Mouse (Mus musculus): ENCODE measurements around the gene Spata31d1d.
"Not testable (repeated sequence)": the region's sequence is repeated elsewhere in the genome, so short reads cannot be mapped to it uniquely, and the experiment has no call there.

Spata31d1d gene

DNA sequence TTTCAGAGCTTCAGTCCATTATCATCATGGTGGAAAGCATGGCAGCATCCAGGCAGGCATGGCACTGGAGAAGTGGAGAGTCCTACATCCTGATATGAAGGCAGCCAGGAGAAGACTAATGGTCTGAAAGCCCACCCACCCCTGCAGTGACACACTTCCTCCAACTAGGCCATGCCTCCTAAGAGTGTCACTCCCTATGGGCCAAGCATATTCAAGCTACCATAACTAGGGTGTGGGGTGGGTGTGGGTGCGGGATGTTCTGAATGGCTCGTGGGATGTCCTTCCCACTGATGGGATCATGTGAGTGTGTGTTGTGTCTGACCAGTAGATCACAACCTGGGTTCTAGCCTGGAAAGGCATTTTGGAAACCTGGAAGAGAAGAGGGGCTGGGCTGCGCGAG lies 2.4 kb upstream of the Spata31d1d start:
- in situ Hi-C loops (cut with MboI, MseI), result no loop called here

DNA sequence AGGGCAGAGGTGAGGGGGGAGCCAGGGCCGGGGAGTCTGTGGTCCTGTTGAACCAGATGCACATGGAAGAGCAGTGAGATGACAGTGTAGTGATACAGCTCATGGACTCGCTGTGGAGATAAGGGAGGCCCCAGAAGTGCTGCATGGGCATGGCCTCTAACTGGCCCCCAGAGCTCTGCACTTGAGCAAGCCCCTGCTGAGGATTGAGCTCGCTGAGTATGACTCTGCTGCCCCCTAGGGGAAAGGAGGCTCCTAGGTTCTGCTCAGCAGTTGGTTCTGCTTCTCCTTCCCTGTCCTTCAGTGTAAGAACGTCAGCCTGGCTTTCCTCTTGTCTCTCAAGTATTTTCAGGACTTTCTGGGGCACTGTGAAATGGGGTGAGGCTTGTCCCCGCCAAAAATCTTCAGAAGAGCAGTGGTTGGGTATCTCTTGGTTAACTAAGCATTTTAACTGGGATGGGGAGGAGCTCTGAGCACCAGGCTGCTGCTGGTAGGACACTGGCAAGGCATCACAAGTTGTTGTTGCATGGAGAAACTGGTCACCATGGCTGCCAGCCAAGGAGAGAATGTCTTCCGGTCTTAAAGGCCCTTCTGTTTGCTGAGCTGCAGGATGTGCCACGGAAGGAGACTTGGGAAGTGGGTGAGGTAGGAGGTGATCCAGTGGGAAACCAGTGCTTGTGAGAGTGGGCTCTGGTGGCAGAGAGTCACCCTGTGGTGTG lies 3.0 kb downstream of the Spata31d1d start:
- in situ Hi-C loops (cut with MboI, MseI), result no loop called here

DNA sequence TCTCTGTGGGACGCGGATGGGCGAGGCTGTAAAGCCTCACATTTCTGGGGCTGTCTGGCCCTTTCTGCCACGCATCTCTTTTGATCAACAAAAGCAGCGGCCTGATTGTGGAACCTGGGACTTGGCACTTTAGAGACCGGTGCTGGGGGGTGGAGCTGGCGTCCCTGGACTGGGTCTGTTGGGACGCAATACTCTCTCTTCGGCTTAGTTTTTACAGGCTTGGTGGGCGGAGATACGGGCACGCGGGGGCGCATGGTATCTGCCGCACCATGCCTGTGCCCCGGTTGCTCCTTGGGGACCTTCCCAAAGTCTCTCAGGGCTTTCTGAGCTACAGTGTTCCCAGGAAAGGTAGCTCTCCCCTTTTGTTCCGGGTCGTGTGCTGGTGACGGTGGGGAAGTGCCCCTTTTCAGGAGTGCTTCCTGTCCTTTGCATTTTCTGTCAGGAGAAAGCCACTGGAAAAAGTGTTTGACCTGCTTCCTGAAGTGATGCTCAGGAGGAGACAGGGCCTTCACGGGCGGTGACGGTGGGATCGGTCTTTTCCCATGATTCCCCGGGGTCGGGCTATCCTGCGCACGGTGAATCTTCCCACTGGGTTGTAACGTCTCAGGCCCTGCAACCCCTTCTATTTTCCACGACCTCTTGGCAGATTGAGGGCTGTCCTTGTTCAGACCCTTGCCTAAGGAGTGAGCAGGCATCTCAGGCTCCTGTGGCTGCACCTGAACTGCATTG lies 5.2 kb downstream of the Spata31d1d start:
- in situ Hi-C loops (cut with MboI, MseI), result no loop called here

DNA sequence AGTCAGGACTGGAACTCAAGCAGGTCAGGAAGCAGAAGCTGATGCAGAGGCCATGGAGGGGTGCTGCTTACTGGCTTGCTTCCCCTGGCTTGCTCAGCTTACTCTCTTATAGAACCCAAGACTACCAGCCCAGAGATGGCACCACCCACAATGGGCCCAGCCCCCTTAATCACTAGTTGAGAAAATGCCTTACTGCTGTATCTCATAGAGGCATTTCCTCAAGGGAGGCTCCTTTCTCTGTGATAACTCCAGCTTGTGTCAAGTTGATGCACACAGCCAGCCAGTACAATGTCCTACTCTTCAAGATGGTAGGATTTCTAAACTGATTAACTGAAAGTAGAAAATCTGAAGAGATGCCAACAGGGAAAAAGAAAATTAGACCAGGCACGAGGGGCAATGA lies 9.5 kb downstream of the Spata31d1d start:
- in situ Hi-C loops (cut with MboI, MseI), result loop anchor here (5.0 kb wide), 1 partner anchor 40 kb away; no protein-coding TSS in a partner anchor

DNA sequence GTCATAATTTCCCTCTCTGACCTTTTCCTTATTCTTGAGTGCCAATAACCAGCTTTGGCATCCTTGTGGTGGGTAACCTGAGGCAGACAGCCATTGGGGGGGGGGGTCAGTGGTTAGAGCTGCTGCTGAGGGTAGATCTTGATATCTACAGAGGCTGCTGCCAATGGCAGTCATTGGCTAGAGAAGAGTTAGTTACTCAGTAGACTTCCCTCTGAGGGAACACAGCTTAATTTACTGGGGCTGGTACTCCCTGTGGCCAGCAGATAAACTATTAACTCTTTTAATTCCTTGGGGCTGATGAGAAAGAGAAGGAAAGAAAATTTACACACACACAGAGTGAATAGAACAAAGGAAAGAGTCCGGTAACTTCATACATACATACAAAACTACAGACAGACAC lies 12.1 kb downstream of the Spata31d1d start:
- in situ Hi-C loops (cut with MboI, MseI), result no loop called here

DNA sequence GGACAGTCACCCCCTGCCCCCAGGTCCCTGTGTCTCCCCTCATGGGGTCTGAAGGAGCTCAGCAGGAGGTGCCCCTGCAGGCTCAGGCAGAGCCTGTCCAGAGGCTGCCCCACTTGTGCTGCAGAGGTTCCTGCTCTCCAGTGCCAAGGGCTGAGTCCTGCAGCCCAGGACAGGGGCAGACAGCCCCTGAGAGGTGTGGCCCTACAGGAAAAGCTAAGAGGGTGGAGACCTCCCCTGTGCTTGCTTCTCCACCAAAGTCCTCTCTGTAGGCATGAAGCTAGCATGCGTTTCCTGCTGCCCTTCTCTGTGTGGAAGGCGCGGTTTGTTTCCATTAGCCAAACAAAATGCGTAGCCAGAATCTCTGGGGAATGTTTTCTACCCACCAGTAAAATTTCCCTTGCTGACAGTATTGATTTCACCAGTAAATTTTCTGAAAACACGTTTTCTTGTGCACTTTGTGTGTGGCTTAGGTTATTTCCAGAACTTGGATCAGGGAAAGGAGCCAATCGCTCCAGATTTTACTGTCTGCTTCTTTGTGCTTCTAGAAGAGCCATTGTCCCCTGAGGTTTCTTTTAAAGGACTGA lies 12.6 kb downstream of the Spata31d1d start:
- in situ Hi-C loops (cut with MboI, MseI), result not testable (repeated sequence)

DNA sequence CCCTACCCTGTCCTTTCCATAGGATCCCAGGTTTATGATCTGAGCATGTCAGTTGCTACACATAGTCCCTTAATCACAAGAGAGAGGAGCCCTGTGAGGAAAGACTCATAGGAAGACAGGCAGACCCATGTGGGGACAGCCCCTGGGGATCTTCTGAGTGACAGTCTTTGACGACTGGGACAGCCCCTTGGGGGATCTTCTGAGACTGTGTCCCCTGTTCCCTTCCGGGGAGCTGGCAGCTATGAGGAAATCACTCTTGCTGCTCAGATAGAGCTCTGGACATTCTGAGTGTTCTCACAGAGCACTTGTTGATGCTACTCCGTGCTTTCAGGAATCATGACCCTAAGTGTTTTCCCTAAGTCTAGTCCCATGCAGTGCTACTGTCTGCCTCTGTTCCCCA lies 17.8 kb downstream of the Spata31d1d start:
- in situ Hi-C loops (cut with MboI, MseI), result no loop called here

DNA sequence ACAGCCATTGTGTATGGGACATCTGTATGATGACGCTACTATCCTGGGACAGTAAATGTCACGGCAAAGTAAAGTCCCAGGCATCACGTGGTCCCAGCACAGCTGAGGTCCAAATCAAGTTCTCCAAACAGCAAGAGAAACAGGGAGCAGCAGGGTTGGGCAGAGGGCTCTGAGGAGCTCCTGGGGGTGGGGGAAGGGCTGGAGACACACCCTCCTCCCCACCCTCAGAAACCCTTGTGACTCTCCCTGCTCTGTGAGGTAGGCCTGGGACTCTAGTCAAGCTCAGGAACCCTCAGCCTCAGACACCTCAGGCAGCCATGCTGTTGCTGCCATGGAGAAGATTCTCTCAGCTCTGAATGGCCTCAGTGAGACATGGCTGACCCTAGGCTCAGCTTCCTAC lies 19.6 kb downstream of the Spata31d1d start, which contains the start of gene Spata31d1b:
Gene Spata31d1b, plus strand, starts transcription at position 301 of the 400 bp plus-strand sequence.
- in situ Hi-C loops (cut with MboI, MseI), result not testable (repeated sequence)

DNA sequence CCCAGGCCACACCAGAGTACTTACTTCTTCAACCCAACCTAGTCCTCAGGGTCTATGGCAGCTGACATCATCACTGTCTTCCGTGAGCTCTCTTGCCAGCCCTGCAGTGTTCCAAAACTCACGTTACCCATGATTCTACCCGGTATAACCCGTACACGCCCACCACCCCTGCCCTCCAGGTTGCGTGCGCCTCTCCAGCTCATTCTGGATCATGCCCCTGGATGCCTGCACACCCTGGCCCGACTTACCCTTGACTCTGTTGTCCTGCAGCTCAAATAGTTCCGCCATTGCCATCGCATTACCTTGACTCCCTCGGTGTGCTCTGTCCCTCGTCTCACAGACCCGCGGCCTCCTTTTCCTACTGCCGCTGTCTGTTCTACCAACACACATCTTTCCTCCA lies 21.3 kb downstream of the Spata31d1d start, which contains the start of gene Spata31d1a:
Gene Spata31d1a, minus strand, starts transcription at position 101 of the 400 bp plus-strand sequence.
- in situ Hi-C loops (cut with MboI, MseI), result no loop called here

DNA sequence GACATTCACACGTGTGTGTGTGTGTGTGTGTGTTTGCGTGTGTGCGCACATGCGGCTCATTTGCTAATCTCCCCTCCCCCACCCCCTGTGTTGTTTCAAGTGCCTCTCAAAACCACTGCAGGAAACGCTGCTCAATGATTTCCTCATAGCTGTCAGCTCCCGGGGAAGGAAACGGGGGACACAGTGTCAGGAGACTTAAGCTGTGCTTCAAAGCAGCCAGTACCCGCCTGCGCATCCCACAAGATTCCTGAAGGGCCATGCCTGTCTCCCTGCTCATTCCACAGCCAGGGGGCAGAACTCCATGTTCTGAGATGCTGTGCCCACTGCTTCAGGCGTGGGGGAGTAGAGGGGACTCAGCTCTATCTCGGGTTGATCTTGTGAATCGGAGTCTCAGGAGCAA lies 27.0 kb downstream of the Spata31d1d start:
- in situ Hi-C loops (cut with MboI, MseI), result no loop called here

DNA sequence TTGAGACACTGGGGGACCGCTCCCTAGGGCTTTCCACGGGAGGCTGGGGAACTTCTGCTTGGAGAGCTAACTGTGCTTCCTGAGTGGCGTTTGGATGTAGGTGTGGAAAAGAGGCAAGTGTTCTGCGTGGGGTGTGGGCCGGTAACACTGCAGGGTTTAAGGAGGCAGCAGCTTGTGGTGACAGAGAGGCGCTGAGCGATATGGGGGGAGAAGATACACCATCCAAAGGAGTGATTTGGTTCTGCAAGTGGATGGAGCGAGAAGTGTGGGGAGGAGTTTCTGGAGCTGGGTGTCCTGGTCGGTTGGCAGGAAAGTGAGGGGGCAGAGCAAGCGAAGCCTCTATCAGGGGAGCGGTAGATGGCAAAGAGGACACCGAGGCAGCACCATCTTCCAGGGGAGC lies 28.0 kb downstream of the Spata31d1d start:
- in situ Hi-C loops (cut with MboI, MseI), result no loop called here

DNA sequence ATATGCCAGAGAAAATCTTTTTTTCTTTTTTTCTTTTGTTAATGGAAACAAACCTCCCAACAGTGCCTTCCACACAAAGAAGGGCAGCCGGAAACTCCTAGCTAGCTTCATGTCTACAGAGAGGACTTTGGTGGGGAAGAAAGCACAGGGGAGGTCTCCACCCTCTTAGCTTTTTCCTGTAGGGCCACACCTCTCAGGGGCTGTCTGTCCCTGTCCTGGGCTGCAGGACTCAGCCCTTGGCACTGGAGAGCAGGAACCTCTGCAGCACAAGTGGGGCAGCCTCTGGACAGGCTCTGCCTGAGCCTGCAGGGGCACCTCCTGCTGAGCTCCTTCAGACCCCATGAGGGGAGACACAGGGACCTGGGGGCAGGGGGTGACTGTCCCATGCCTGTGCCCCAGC lies 31.4 kb downstream of the Spata31d1d start:
- in situ Hi-C loops (cut with MboI, MseI), result not testable (repeated sequence)

DNA sequence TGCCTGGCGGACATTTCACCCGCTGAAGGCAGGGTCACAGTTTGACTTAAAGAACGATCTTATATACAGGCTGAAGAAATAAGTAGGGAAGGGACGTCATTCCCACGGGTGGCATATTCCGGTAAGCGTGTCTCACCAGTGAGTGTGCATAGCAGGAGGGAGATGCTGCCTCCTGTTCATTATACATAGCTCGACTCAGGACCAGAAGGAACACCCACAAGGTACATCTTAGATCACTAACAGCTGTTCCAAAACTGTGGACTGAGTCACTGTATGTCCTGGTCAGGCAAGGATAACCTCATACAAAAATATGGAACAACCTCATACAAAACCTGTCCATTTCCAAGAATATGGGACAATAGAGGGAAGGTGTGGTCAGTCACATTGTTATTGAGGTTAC lies 32.4 kb downstream of the Spata31d1d start:
- in situ Hi-C loops (cut with MboI, MseI), result no loop called here

DNA sequence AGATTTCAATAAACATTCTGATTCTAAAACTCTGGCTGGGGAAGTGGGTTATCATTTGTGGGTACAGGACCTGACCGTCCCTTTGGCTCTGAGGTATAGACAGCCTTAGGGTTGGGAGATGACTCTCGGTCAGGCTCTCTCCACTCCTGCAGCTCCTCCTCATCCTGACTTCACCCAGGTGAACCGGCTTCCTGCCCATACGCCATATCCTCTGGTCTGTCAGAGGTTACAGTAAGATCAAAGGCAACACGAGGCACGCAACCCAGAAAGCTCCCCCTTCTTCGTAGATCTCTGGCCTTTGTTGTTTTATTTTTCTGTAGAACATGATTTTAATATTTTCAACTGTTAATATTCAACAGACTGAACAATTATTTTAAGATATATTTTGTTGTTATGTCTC lies 35.8 kb downstream of the Spata31d1d start:
- in situ Hi-C loops (cut with MboI, MseI), result no loop called here

DNA sequence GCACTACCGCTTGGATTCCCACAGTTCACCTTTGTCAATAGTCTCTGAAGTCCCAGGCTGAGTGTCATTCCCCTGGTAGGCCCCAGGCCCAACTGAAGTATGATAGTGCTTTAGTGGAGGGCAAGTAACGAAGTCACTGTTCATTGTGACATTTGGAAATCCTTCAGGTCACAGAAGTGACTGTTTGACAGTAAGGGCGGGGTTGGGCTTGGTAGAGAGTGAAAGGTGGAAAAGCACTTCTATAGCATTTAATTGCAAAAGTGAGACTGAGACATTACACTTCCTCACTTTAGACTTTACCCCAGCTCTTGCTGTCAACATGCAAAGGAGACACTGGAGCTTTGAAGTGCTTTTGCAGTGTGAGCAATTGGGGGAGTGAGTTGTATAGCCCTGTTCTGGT lies 37.5 kb downstream of the Spata31d1d start, which contains the start of gene 4921517D22Rik:
Gene 4921517D22Rik, minus strand, starts transcription at position 101 of the 400 bp plus-strand sequence.
- in situ Hi-C loops (cut with MboI, MseI), result no loop called here

DNA sequence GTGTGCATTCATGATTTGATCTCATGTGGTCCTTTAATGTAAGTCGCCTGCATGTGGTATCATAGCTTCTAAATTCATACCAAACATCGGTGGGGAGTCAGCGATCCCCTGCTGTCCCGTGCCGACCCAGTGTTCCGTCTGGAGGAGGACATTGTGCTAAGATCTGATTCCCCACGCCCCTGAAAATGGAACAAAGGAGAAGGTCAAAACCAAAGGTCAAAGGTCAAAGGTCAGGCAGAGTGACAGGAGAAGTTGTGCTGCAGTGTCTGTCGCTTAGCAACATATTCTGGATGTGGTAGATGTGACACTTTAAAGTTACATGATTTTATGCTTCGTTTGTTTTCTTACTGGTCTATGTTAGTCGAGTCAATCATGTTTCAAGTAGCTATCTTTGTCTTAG lies 40.1 kb downstream of the Spata31d1d start:
- in situ Hi-C loops (cut with MboI, MseI), result no loop called here

DNA sequence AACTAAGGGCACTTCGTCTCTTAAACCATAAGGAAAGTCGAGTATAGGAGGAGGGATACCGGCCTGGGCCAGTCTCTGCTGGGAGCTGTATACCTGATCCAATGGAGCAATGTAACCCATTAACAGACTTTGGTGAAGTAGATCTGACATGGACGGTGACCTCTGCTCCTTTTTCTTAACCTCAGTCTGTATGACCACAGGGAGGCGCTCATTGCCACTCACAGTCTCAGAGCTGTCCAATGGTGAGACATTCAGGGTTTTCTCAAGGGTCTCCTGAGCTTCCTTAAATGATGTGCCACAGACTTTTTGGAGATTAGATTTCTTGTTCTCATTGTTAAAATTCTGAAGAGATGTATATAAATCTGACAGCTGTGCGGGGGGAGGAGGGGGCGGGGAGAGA lies 41.0 kb downstream of the Spata31d1d start:
- in situ Hi-C loops (cut with MboI, MseI), result no loop called here

DNA sequence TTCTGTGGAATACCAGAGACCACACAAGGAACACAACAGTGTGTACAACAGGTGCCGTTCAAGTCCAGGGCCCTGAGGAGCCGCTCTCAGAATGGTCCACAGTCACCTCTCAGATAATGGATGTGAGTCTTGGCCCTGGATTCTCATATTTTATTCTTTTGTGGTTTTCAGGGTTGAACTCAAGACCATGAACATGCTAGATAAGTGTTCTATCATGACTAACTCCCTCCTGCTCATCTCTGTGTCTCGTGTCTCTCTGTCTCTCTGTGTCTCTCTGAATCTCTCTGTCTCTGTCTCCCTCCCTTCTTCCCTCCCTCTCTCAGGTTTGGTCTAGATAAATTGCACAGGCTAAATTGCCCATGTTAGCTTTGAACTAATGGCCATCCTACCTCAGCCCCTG lies 41.7 kb downstream of the Spata31d1d start:
- in situ Hi-C loops (cut with MboI, MseI), result no loop called here

DNA sequence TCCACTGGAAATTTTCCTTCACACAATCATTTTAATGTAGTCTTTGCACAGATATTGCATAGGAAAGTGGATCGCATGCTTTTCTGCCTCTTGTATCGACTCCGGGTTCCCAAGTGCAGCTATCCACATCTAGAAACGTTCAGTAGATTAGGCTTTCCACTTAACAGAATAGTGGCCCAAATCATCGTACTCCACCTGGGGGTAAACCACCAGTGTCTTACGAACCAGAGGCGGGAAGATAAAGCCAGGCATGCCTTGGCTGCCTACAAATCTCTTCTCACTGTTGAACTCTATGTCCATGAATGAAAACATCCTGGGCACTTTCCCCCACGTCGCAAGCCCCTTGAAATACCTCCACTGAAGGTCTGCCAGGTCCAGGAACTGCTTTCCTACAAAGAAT lies 42.2 kb downstream of the Spata31d1d start:
- in situ Hi-C loops (cut with MboI, MseI), result no loop called here

DNA sequence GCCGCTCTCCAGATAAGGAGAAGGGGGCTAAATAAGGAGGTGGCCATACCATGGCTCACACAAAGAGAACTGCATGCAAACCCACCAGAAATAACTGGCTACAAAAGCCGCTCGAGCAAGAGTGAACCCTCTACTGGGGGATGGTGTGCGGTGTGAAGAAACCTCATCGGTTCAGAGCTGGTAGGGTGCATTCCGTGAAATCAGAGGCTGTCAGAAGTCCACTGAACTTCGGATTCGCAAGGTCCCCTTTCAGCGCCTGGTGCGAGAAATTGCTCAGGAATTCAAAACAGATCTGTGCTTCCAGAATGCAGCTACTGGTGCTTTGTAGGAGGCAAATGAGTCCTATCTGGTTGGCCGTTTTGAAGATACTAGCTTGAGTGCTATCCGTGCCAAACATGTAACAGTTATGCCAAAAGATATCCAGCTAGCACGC lies 43.2 kb downstream of the Spata31d1d start:
- in situ Hi-C loops (cut with MboI, MseI), result no loop called here

DNA sequence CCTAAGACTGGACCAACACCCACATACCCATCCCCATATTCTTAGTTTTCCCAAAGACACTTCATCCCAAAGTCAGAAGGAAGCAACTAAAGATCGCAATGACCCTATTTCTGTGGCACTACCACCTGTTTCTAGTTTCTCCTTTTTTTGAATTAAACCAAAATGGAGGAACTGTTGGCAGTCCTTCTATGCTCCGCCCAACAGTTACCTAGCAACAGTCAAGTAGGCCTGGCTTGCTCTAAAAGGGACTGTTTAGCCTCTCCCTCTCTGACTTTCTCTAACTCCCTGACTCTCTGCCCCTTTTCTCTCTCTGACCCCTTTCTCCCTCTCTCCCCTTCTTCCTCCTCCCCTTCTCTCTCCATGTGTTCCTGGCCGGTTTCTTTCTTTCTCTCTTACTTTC lies 46.3 kb downstream of the Spata31d1d start:
- in situ Hi-C loops (cut with MboI, MseI), result no loop called here

DNA sequence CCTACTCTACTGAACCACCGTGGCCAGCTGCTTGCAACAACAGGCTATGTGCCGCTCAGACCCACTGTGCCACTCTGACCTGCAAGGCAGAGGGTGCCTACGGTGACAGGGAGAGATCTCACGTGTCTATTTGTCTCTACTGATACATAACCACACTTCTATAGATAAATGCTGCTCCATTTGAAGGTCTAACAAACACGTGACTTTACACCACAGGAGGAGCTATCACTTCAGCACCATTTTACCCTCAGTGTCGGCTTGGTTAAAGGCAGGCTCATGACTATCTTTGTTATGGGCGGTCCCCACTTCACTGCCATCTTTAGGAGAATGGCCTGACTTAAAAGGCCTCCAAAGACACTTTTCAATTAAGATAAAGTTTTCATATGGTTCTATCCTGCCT lies 48.9 kb downstream of the Spata31d1d start:
- in situ Hi-C loops (cut with MboI, MseI), result loop anchor here (5.0 kb wide), 1 partner anchor 40 kb away; no protein-coding TSS in a partner anchor
